Mouse (Mus musculus): ENCODE results near the gene Olfr288. TPM values are rescaled to one million over a fixed set of nuclear protein-coding genes. Genes with fewer than 3 reads are reported as not detected.

The Olfr288 gene
- polyA plus RNA-seq, 1 experiment = not detected

- Histone ChIP-seq H3K4me1 (ENCODE audit: control insufficient read depth, insufficient read depth, low read length) (no peaks in the 10 kb centered on the region), H3K27ac (ENCODE audit: insufficient read depth, low read depth, low read length) (no peak overlapping the region), H3K4me3 (ENCODE audit: insufficient read depth, low read depth, low read length) (no peak overlapping the region)
- no peak for TF ChIP-seq POLR2A (IDR thresholded peaks at IDR 0.05; ENCODE audit: insufficient read depth, low read depth, low read length)
- no peak for TF ChIP-seq CTCF (IDR thresholded peaks at IDR 0.05; ENCODE audit: insufficient read depth, low read depth, low read length)
- 88% methylated on average over 4 of the region's 4 CpGs for WGBS
Measured at GRCm38 (mm10) chr15:98155944-98156343, 39.4 kb downstream of the Olfr288 start.

- Histone ChIP-seq H3K27ac (ENCODE audit: insufficient read depth, low read depth, low read length) (no peak overlapping the region), H3K4me1 (ENCODE audit: control insufficient read depth, insufficient read depth, low read length) (no peaks in the 10 kb centered on the region), H3K4me3 (ENCODE audit: insufficient read depth, low read depth, low read length) (no peak overlapping the region)
- 87% methylated on average over 5 of the region's 5 CpGs for WGBS
- no peak for TF ChIP-seq POLR2A (IDR thresholded peaks at IDR 0.05; ENCODE audit: insufficient read depth, low read depth, low read length)
- TF ChIP-seq CTCF (IDR thresholded peaks at IDR 0.05; ENCODE audit: insufficient read depth, low read depth, low read length) = no peak
Measured at GRCm38 (mm10) chr15:98155272-98155671, 40.1 kb downstream of the Olfr288 start.

DNA sequence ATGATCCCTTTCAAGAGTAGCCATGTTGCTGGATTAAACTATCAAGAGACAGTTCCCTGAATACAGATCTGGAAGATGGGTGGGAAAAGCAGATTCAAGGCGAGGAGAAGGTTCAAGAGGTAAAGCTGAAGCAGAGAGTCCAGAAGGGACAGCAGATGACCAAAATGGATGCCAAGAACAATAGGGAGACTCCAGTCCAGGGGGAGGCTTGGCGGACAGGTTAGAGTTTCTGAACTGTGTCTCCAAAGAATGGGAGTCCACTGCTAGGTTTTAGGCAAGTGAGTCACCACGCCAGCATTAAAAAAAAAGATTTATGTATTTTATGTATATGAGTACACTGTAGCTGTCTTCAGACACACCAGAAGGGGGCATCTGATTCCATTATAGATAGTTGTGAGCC is 40.7 kb downstream of the Olfr288 start:
- H3K27ac ChIP-seq (ENCODE audit: insufficient read depth, low read depth, low read length) = no peak overlapping the region
- no peaks in the 10 kb centered on the region for H3K4me1 ChIP-seq (ENCODE audit: control insufficient read depth, insufficient read depth, low read length)
- TF ChIP-seq POLR2A (IDR thresholded peaks at IDR 0.05; ENCODE audit: insufficient read depth, low read depth, low read length) (no peak), CTCF (IDR thresholded peaks at IDR 0.05; ENCODE audit: insufficient read depth, low read depth, low read length) (no peak)
- H3K4me3 ChIP-seq (ENCODE audit: insufficient read depth, low read depth, low read length) = no peak overlapping the region
- WGBS = 86% methylated on average over 3 of the region's 3 CpGs

- no peak overlapping the region for H3K4me3 ChIP-seq (ENCODE audit: insufficient read depth, low read depth, low read length)
- TF ChIP-seq POLR2A (IDR thresholded peaks at IDR 0.05; ENCODE audit: insufficient read depth, low read depth, low read length) = no peak
- TF ChIP-seq CTCF (IDR thresholded peaks at IDR 0.05; ENCODE audit: insufficient read depth, low read depth, low read length) = no peak
- no peak overlapping the region for H3K27ac ChIP-seq (ENCODE audit: insufficient read depth, low read depth, low read length)
- 61% methylated on average over 4 of the region's 4 CpGs for WGBS
- no peaks in the 10 kb centered on the region for H3K4me1 ChIP-seq (ENCODE audit: control insufficient read depth, insufficient read depth, low read length)
Measured at GRCm38 (mm10) chr15:98154146-98154545, 41.2 kb downstream of the Olfr288 start.

DNA sequence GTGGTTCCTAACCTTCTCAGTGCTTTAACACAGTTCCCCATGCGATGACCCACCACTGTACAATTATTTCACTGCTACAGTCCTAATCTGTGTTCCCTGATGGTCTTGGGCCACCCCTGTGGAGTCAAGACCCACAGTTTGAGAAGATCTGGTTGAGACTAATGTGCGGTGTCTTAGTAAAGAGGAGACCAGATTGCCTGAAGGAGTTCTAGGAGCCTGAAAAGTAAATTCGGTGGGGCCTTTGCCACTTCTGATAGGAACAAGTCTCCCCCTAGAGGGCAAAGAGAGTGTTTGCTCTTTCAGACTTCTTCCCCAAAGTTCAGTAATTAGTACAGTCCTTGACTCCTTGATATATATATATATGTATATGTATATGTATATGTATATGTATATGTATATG is 41.7 kb downstream of the Olfr288 start:
- Histone ChIP-seq H3K27ac (ENCODE audit: insufficient read depth, low read depth, low read length) (peak overlapping the region; percentile 88), H3K4me1 (ENCODE audit: control insufficient read depth, insufficient read depth, low read length) (no peaks in the 10 kb centered on the region), H3K4me3 (ENCODE audit: insufficient read depth, low read depth, low read length) (no peak overlapping the region)
- TF ChIP-seq POLR2A (IDR thresholded peaks at IDR 0.05; ENCODE audit: insufficient read depth, low read depth, low read length) (no peak), CTCF (IDR thresholded peaks at IDR 0.05; ENCODE audit: insufficient read depth, low read depth, low read length) (no peak)
- WGBS = 30% methylated on average over 3 of the region's 3 CpGs

DNA sequence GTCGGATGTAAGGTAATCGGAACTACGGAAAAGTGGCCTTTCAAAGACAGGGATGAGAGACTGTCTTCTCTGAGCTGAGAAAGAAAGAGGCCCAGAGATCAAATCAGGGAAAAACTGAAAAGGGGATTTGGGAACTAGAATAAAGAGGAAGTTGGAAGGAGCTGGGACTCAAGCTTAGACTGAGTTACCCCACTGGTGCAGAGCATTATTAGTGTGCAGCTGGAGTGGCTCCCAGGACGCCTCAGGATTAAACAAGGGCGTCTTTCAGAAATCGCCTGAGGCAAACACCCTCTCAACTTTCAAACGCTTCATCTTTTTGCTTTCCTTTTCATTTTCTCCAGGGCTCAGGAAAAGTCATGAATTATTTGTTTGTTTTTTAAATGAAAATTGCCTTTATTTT is 42.4 kb downstream of the Olfr288 start:
- 0 out of 2 replicates have a peak overlapping the region, but pooled peaks have one; percentile 35 for H3K27ac ChIP-seq (ENCODE audit: insufficient read depth, low read depth, low read length)

DNA sequence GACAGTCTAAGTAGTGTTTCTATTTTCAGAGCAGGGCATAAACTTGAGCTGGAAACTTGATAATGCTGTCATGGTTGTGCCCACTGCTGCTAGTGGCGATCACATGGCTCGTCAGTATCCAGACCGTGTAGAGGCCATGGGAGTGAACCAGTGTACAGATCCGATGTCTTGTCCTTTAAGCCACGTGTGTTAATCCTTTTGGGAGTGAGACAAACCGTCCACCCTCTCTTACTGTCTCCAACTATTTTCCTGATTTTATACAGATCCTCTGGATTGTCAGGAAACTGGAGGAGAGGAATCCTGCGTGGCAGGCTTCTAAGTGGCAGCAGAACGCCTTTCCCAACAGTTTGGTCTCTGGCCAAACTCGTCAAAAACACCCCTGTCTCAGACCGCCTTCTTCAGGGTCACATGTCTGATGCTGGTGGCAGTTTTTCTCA is 46.2 kb downstream of the Olfr288 start:
- TF ChIP-seq POLR2A (IDR thresholded peaks at IDR 0.05; ENCODE audit: insufficient read depth, low read depth, low read length) (no peak), CTCF (IDR thresholded peaks at IDR 0.05; ENCODE audit: insufficient read depth, low read depth, low read length) (no peak)
- peaks cover 4% of the 10 kb centered on the region; the same call in 1 of the 2 replicates for H3K4me1 ChIP-seq (ENCODE audit: control insufficient read depth, insufficient read depth, low read length)
- H3K4me3 ChIP-seq (ENCODE audit: insufficient read depth, low read depth, low read length) = no peak overlapping the region
- 71% methylated on average over 10 of the region's 10 CpGs for WGBS
- no peak overlapping the region for H3K27ac ChIP-seq (ENCODE audit: insufficient read depth, low read depth, low read length)

More for the DNA sequence above, 42.4 kb downstream of the Olfr288 start:
- no peak for TF ChIP-seq CTCF (IDR thresholded peaks at IDR 0.05; ENCODE audit: insufficient read depth, low read depth, low read length)
- TF ChIP-seq POLR2A (IDR thresholded peaks at IDR 0.05; ENCODE audit: insufficient read depth, low read depth, low read length) = no peak
- H3K4me3 ChIP-seq (ENCODE audit: insufficient read depth, low read depth, low read length) = no peak overlapping the region
- WGBS = 54% methylated on average over 7 of the region's 7 CpGs
- no peaks in the 10 kb centered on the region for H3K4me1 ChIP-seq (ENCODE audit: control insufficient read depth, insufficient read depth, low read length)

GRCm38 (mm10) chr15:98148356-98148755 is 47.0 kb downstream of the Olfr288 start:
- peaks cover 4% of the 10 kb centered on the region; the same call in 1 of the 2 replicates for H3K4me1 ChIP-seq (ENCODE audit: control insufficient read depth, insufficient read depth, low read length)
- H3K27ac ChIP-seq (ENCODE audit: insufficient read depth, low read depth, low read length) = no peak overlapping the region
- WGBS = 89% methylated on average over 3 of the region's 3 CpGs
- no peak overlapping the region for H3K4me3 ChIP-seq (ENCODE audit: insufficient read depth, low read depth, low read length)
- TF ChIP-seq POLR2A (IDR thresholded peaks at IDR 0.05; ENCODE audit: insufficient read depth, low read depth, low read length) (no peak), CTCF (IDR thresholded peaks at IDR 0.05; ENCODE audit: insufficient read depth, low read depth, low read length) (no peak)

- Histone ChIP-seq H3K4me3 (ENCODE audit: insufficient read depth, low read depth, low read length) (peak overlapping the region; percentile 78), H3K4me1 (ENCODE audit: control insufficient read depth, insufficient read depth, low read length) (peaks cover 4% of the 10 kb centered on the region; the same call in 1 of the 2 replicates), H3K27ac (ENCODE audit: insufficient read depth, low read depth, low read length) (0 out of 2 replicates have a peak overlapping the region, but pooled peaks have one; percentile 59)
- WGBS = under 1% methylated on average over 38 of the region's 38 CpGs
- TF ChIP-seq CTCF (IDR thresholded peaks at IDR 0.05; ENCODE audit: insufficient read depth, low read depth, low read length) (no peak), POLR2A (IDR thresholded peaks at IDR 0.05; ENCODE audit: insufficient read depth, low read depth, low read length) (peak; percentile 55; the same call in 1 of the 2 replicates)
Measured at GRCm38 (mm10) chr15:98145559-98146181, 49.7 kb downstream of the Olfr288 start.
